Mouse (Mus musculus) intestine, postnatal 0 days (tissue): Measurements from ENCODE around the gene Ntn5. TPM values are rescaled to one million over a fixed set of nuclear protein-coding genes. Genes with fewer than 3 reads are reported as not detected.

ENCODE experiments used
- ATAC-seq: fragments of 200-750 bp; cut with Nextera tagmentation; 2 replicates; pipeline ENCODE4 v1.8.0; 2017; ENCODE audit warnings: mild to moderate bottlenecking, moderate TSS enrichment, moderate library complexity
- H3K27ac ChIP-seq: fragments of 300-500 bp; sonication (generic); 2 replicates; pipeline ENCODE4 v1.5.1; 2014; ENCODE audit warnings: mild to moderate bottlenecking, low read depth, low read length, moderate library complexity
- H3K27me3 ChIP-seq: fragments of 300-500 bp; sonication (generic); replicated peaks from 2 replicates; pipeline ENCODE4 v1.6.1; 2014; ENCODE audit warnings: low read length, mixed read lengths; ENCODE audit not compliant: control insufficient read depth, insufficient read depth
- H3K36me3 ChIP-seq: fragments of 300-500 bp; sonication (generic); 2 replicates; pipeline ENCODE4 v1.6.1; 2014; ENCODE audit warnings: mild to moderate bottlenecking, moderate library complexity; ENCODE audit not compliant: control insufficient read depth, insufficient read depth
- H3K4me1 ChIP-seq: fragments of 300-500 bp; sonication (generic); replicated peaks from 2 replicates; pipeline ENCODE4 v1.6.1; 2014; ENCODE audit warnings: antibody characterized with exemption, low read length, mixed read lengths; ENCODE audit not compliant: control insufficient read depth, insufficient read depth
- H3K4me2 ChIP-seq: fragments of 300-500 bp; sonication (generic); replicated peaks from 2 replicates; pipeline ENCODE4 v1.6.1; 2014; ENCODE audit warnings: low read depth, mild to moderate bottlenecking, moderate library complexity
- H3K4me3 ChIP-seq: fragments of 300-500 bp; sonication (generic); 2 replicates; pipeline ENCODE4 v1.5.1; 2014; ENCODE audit warnings: low read depth, low read length
- H3K9ac ChIP-seq: fragments of 300-500 bp; sonication (generic); 2 replicates; pipeline ENCODE4 v1.6.1; 2014; ENCODE audit warnings: mild to moderate bottlenecking, low read depth, low read length
- H3K9me3 ChIP-seq: fragments of 300-500 bp; sonication (generic); 2 replicates; pipeline ENCODE4 v1.6.1; 2016; ENCODE audit warnings: mixed run types; ENCODE audit not compliant: control insufficient read depth
- CTCF ChIP-seq: sonication (generic); IDR thresholded peaks from 2 replicates; pipeline ENCODE4 v1.5.1; 2016; ENCODE audit warnings: low read depth, mild to moderate bottlenecking, control low read depth, antibody characterized with exemption, moderate library complexity
- WGBS: fragments of 180-500 bp; shearing (Covaris S2); extraction: QIAGEN DNeasy Blood & Tissue Kit; methylation state at CpG from one replicate; pipeline ENCODE4 v1.1.7; 2014; 5-methylcytosine and 5-hydroxymethylcytosine counted together
- polyA plus RNA-seq: library from polyadenylated mRNA; unstranded; fragments of >200 nt; fragmentation: Nextera tagmentation; extraction: Ambion mirVana; gene quantifications from 2 replicates; pipeline ENCODE4 v1.2.1, GENCODE M21; 2015

Ntn5 gene
- polyA plus RNA-seq, 1 experiment from 2014 or later = 0.10 TPM

GRCm38 (mm10) chr7:45716952-45717917, 33.4 kb downstream of the Ntn5 start:
- 6% methylated on average over 31 of the region's 31 CpGs for WGBS
- H3K4me1 ChIP-seq = peaks cover 19% of the 10 kb centered on the region; the same call in 1 of the 2 replicates

GRCm38 (mm10) chr7:45717918-45718297, 34.1 kb downstream of the Ntn5 start, which contains the start of gene Sphk2:
Sphk2 (minus strand) TSS chr7:45718002.
- Histone ChIP-seq H3K9me3 (no peaks in the 10 kb centered on the region), H3K9ac (peak within 1 kb of the TSS; percentile 79), H3K27me3 (no peaks in the 10 kb centered on the region), H3K4me1 (peaks cover 19% of the 10 kb centered on the region; the same call in 1 of the 2 replicates), H3K36me3 (peaks cover 30% of the 10 kb centered on the region), H3K4me2 (peak within 1 kb of the TSS; percentile 78), H3K27ac (peak within 1 kb of the TSS; percentile 82), H3K4me3 (peak within 1 kb of the TSS; percentile 67)
- peak; percentile 36 for TF ChIP-seq CTCF
- 0% methylated on average over 41 of the region's 41 CpGs for WGBS
- ATAC-seq = peak; percentile 16

More at GRCm38 (mm10) chr7:45716952-45717917, 33.4 kb downstream of the Ntn5 start:
- H3K4me3 ChIP-seq = peak overlapping the region; percentile 67
- H3K4me2 ChIP-seq = peak overlapping the region; percentile 67
- H3K27ac ChIP-seq = peak overlapping the region; percentile 82
- peaks cover 31% of the 10 kb centered on the region for H3K36me3 ChIP-seq
- H3K9me3 ChIP-seq = no peaks in the 10 kb centered on the region
- no peak for ATAC-seq
- TF ChIP-seq CTCF = no peak
- no peaks in the 10 kb centered on the region for H3K27me3 ChIP-seq
- H3K9ac ChIP-seq = peak overlapping the region; percentile 79

- peaks cover 29% of the 10 kb centered on the region for H3K36me3 ChIP-seq
- H3K4me3 ChIP-seq = peak overlapping the region; percentile 67
- under 1% methylated on average over 20 of the region's 20 CpGs for WGBS
- peaks cover 19% of the 10 kb centered on the region; the same call in 1 of the 2 replicates for H3K4me1 ChIP-seq
- no peak for TF ChIP-seq CTCF
- H3K27ac ChIP-seq = peak overlapping the region; percentile 79
- H3K9me3 ChIP-seq = no peaks in the 10 kb centered on the region
- H3K27me3 ChIP-seq = no peaks in the 10 kb centered on the region
- peak overlapping the region; percentile 79 for H3K9ac ChIP-seq
- ATAC-seq = no peak
- H3K4me2 ChIP-seq = peak overlapping the region; percentile 78
These were observed 34.5 kb downstream of the Ntn5 start for GRCm38 (mm10) chr7:45718331-45718730.

- H3K36me3 ChIP-seq = peaks cover 35% of the 10 kb centered on the region
- peak overlapping the region; percentile 79; the same call in 1 of the 2 replicates for H3K27ac ChIP-seq
- H3K27me3 ChIP-seq = no peaks in the 10 kb centered on the region
- peak overlapping the region; percentile 67 for H3K4me3 ChIP-seq
- no peak for ATAC-seq
- no peak for TF ChIP-seq CTCF
- H3K9ac ChIP-seq = peak overlapping the region; percentile 79
- peak overlapping the region; percentile 78 for H3K4me2 ChIP-seq
- peaks cover 19% of the 10 kb centered on the region; the same call in 1 of the 2 replicates for H3K4me1 ChIP-seq
- 62% methylated on average over 10 of the region's 10 CpGs for WGBS
- H3K9me3 ChIP-seq = no peaks in the 10 kb centered on the region
These were observed 35.4 kb downstream of the Ntn5 start for GRCm38 (mm10) chr7:45719180-45719579.

DNA sequence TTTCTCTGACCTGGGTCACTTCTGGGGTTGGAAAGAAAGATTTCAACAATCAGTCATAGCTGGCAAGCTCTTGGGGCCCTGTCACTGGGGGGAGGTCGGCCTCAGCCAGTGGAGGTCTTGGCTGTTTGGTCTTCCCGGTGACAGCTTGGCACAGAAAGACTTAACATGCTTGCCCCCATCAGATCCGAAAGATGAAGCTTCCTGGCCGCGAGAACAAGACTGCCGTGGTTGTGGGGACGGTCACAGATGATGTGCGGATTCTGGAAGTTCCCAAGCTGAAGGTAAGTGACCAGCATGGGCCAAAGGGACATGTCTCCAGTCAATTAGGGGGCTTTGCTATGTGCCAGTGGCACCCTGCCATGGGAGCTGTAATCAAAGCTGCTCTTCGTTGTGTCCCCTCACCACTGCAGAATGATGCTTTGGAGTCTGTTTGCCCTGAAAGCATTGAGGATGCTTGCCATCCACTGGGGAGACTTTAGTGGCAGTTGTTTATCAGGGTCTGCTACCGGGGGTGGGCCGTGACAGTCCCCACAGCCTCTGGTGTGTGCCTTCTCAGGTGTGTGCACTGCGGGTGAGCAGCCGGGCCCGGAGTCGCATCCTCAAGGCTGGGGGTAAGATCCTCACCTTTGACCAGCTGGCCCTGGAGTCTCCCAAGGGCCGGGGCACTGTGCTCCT, 36.1 kb downstream of the Ntn5 start:
- peak overlapping the region; percentile 86; the same call in 1 of the 2 replicates for H3K27ac ChIP-seq
- no peak for ATAC-seq

More for the DNA sequence above, 36.1 kb downstream of the Ntn5 start:
- H3K4me3 ChIP-seq = peak overlapping the region; percentile 67; the same call in 1 of the 2 replicates
- 81% methylated on average over 15 of the region's 16 CpGs for WGBS
- peak overlapping the region; percentile 78 for H3K4me2 ChIP-seq
- H3K4me1 ChIP-seq = peaks cover 16% of the 10 kb centered on the region; the same call in 1 of the 2 replicates
- H3K36me3 ChIP-seq = peaks cover 41% of the 10 kb centered on the region
- H3K9ac ChIP-seq = peak overlapping the region; percentile 79; the same call in 1 of the 2 replicates
- no peak for TF ChIP-seq CTCF
- H3K9me3 ChIP-seq = no peaks in the 10 kb centered on the region
- no peaks in the 10 kb centered on the region for H3K27me3 ChIP-seq
